Mouse (Mus musculus): ENCODE measurements around the gene Spn.

DNA sequence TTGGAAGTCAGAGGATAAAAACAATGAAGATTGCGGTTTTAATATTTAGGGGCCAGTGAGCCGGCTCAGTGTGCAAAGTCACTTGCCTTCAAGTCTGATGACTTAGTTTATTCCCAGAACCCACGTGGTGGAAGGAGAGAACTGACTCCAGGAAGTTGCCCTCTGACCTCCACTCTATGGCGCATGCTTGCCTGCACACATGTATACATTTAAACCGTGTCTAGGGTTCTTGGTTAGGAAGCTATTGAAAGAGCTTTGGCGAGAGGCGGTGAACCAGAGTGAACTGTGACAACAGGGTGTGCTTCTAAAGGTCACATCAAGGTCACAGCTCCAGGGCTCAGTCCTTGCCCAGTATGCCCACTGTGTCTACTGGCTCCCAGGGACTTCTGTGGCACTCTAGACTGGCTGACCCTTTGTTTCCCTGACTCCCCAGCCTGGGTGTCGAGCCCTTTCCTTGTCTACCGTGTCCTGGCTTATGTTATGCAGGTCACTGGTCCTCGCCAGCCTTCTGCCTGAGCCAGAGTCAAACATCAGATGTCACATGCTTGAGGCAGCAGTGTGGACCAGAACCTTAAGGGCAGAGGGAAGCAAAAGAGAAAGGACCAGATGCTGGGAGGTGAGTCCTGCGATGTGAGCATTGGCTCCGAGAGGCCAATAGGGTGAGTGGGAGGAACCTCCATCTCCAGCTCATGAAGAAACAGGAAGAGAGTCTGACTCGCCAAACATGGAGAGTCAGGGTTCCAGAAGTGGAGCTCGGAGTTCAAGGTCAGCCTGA lies 18.8 kb downstream of the Spn start:
- no peak for TF ChIP-seq CTCF (IDR thresholded peaks at IDR 0.05; ENCODE audit: extremely low read depth, insufficient read depth, insufficient read length, insufficient replicate concordance)
- no peak for TF ChIP-seq POLR2A (IDR thresholded peaks at IDR 0.05; ENCODE audit: low read depth, low read length)

All from spleen, adult 2 months (tissue).